Mouse (Mus musculus) limb, embryonic 10.5 days (tissue): ENCODE measurements around the gene Fam13c. TPM values are rescaled to one million over a fixed set of nuclear protein-coding genes. Genes with fewer than 3 reads are reported as not detected.

Experiments used
- DNase-seq: peaks from one replicate; pipeline ENCODE4 v3.0.0-alpha.2; 2017; ENCODE audit warnings: low spot score
- H3K27ac ChIP-seq: fragments of 300-500 bp; sonication (generic); 2 replicates; pipeline ENCODE4 v1.5.1; 2016; ENCODE audit warnings: mild to moderate bottlenecking
- H3K27me3 ChIP-seq: fragments of 300-500 bp; sonication (generic); 2 replicates; pipeline ENCODE4 v1.6.1; 2016; ENCODE audit warnings: low read depth, mild to moderate bottlenecking; ENCODE audit not compliant: poor library complexity, severe bottlenecking
- H3K36me3 ChIP-seq: fragments of 300-500 bp; sonication (generic); 2 replicates; pipeline ENCODE4 v1.6.1; 2016; ENCODE audit warnings: mild to moderate bottlenecking, moderate library complexity
- H3K4me1 ChIP-seq: fragments of 300-500 bp; sonication (generic); 2 replicates; pipeline ENCODE4 v1.6.1; 2016
- H3K4me3 ChIP-seq: fragments of 300-500 bp; sonication (generic); 2 replicates; pipeline ENCODE4 v1.5.1; 2016; ENCODE audit warnings: mild to moderate bottlenecking, moderate library complexity
- H3K9me3 ChIP-seq: fragments of 300-500 bp; sonication (generic); replicated peaks from 2 replicates; pipeline ENCODE4 v1.6.1; 2016; ENCODE audit warnings: mild to moderate bottlenecking
- WGBS: fragments of 180-500 bp; shearing (Covaris S2); methylation state at CpG from one replicate; pipeline ENCODE4 v1.1.7; 2016; 5-methylcytosine and 5-hydroxymethylcytosine counted together
- polyA plus RNA-seq: library from polyadenylated mRNA; unstranded; fragments of >200 nt; fragmentation: Nextera tagmentation; extraction: Ambion mirVana; gene quantifications from 2 replicates; pipeline ENCODE4 v1.2.1, GENCODE M21; 2016

Gene Fam13c
- polyA plus RNA-seq, 1 experiment from 2014 or later: 7.8 TPM

- no peak for DNase-seq
- Histone ChIP-seq H3K27me3 (no peaks in the 10 kb centered on the region), H3K4me1 (no peaks in the 10 kb centered on the region), H3K4me3 (no peak overlapping the region), H3K27ac (no peak overlapping the region), H3K36me3 (no peaks in the 10 kb centered on the region), H3K9me3 (no peaks in the 10 kb centered on the region)
- WGBS: 97% methylated on average over 3 of the region's 3 CpGs
Observed at GRCm38 (mm10) chr10:70507880-70508279, 67.6 kb downstream of the Fam13c start.

GRCm38 (mm10) chr10:70514848-70515247 lies 74.6 kb downstream of the Fam13c start:
- Histone ChIP-seq H3K9me3 (no peaks in the 10 kb centered on the region), H3K4me3 (no peak overlapping the region), H3K36me3 (no peaks in the 10 kb centered on the region), H3K4me1 (peaks cover 10% of the 10 kb centered on the region), H3K27ac (no peak overlapping the region), H3K27me3 (peaks cover 5% of the 10 kb centered on the region; the same call in 1 of the 2 replicates)
- no peak for DNase-seq
- WGBS: 83% methylated on average over 9 of the region's 9 CpGs

- DNase-seq: no peak
- Histone ChIP-seq H3K4me3 (no peak overlapping the region), H3K27me3 (peaks cover 5% of the 10 kb centered on the region; the same call in 1 of the 2 replicates), H3K4me1 (peaks cover 25% of the 10 kb centered on the region), H3K9me3 (no peaks in the 10 kb centered on the region), H3K36me3 (no peaks in the 10 kb centered on the region), H3K27ac (no peak overlapping the region)
- 92% methylated on average over 8 of the region's 8 CpGs for WGBS
Observed at GRCm38 (mm10) chr10:70516661-70517060, 76.4 kb downstream of the Fam13c start.

GRCm38 (mm10) chr10:70519640-70520099 lies 79.4 kb downstream of the Fam13c start:
- Histone ChIP-seq H3K27me3 (peaks cover 5% of the 10 kb centered on the region; the same call in 1 of the 2 replicates), H3K4me3 (peak overlapping the region; percentile 63), H3K36me3 (no peaks in the 10 kb centered on the region), H3K9me3 (no peaks in the 10 kb centered on the region), H3K4me1 (peaks cover 27% of the 10 kb centered on the region), H3K27ac (peak overlapping the region; percentile 81)
- DNase-seq: no peak
- WGBS: 6% methylated on average over 14 of the region's 14 CpGs

GRCm38 (mm10) chr10:70520143-70521131 lies 80.2 kb downstream of the Fam13c start:
- DNase-seq: peak; percentile 71
- peak overlapping the region; percentile 63 for H3K4me3 ChIP-seq

GRCm38 (mm10) chr10:70521379-70521778 lies 81.1 kb downstream of the Fam13c start:
- Histone ChIP-seq H3K36me3 (no peaks in the 10 kb centered on the region), H3K9me3 (no peaks in the 10 kb centered on the region), H3K4me1 (peaks cover 27% of the 10 kb centered on the region), H3K27me3 (peaks cover 5% of the 10 kb centered on the region; the same call in 1 of the 2 replicates), H3K4me3 (peak overlapping the region; percentile 63), H3K27ac (no peak overlapping the region)
- DNase-seq: no peak
- WGBS: 23% methylated on average over 5 of the region's 5 CpGs

More at GRCm38 (mm10) chr10:70520143-70521131, 80.2 kb downstream of the Fam13c start:
- peaks cover 27% of the 10 kb centered on the region for H3K4me1 ChIP-seq
- H3K9me3 ChIP-seq: no peaks in the 10 kb centered on the region
- H3K27me3 ChIP-seq: peaks cover 5% of the 10 kb centered on the region; the same call in 1 of the 2 replicates
- H3K36me3 ChIP-seq: no peaks in the 10 kb centered on the region
- peak overlapping the region; percentile 81 for H3K27ac ChIP-seq
- WGBS: under 1% methylated on average over 38 of the region's 38 CpGs

- Histone ChIP-seq H3K4me1 (no peaks in the 10 kb centered on the region), H3K4me3 (no peak overlapping the region), H3K9me3 (no peaks in the 10 kb centered on the region), H3K27me3 (no peaks in the 10 kb centered on the region), H3K36me3 (no peaks in the 10 kb centered on the region), H3K27ac (no peak overlapping the region)
- DNase-seq: no peak
- 95% methylated on average over 12 of the region's 12 CpGs for WGBS
Observed at GRCm38 (mm10) chr10:70530185-70530823, 90.0 kb downstream of the Fam13c start.

GRCm38 (mm10) chr10:70532249-70532648 lies 92.0 kb downstream of the Fam13c start:
- Histone ChIP-seq H3K27me3 (no peaks in the 10 kb centered on the region), H3K4me1 (no peaks in the 10 kb centered on the region), H3K27ac (no peak overlapping the region), H3K4me3 (no peak overlapping the region), H3K36me3 (peaks cover 3% of the 10 kb centered on the region; the same call in 1 of the 2 replicates), H3K9me3 (no peaks in the 10 kb centered on the region)
- DNase-seq: no peak
- WGBS: 95% methylated on average over 9 of the region's 9 CpGs

GRCm38 (mm10) chr10:70533301-70533781 lies 93.1 kb downstream of the Fam13c start:
- no peak for DNase-seq
- WGBS: 82% methylated on average over 8 of the region's 8 CpGs
- Histone ChIP-seq H3K9me3 (no peaks in the 10 kb centered on the region), H3K27me3 (no peaks in the 10 kb centered on the region), H3K4me1 (no peaks in the 10 kb centered on the region), H3K36me3 (peaks cover 3% of the 10 kb centered on the region; the same call in 1 of the 2 replicates), H3K27ac (no peak overlapping the region), H3K4me3 (no peak overlapping the region)

- Histone ChIP-seq H3K27me3 (no peaks in the 10 kb centered on the region), H3K9me3 (no peaks in the 10 kb centered on the region), H3K36me3 (peaks cover 3% of the 10 kb centered on the region; the same call in 1 of the 2 replicates), H3K27ac (no peak overlapping the region), H3K4me3 (no peak overlapping the region), H3K4me1 (no peaks in the 10 kb centered on the region)
- DNase-seq: no peak
- 74% methylated on average over 12 of the region's 12 CpGs for WGBS
Observed at GRCm38 (mm10) chr10:70533986-70534385, 93.7 kb downstream of the Fam13c start.

GRCm38 (mm10) chr10:70534571-70534970 lies 94.3 kb downstream of the Fam13c start:
- 93% methylated on average over 10 of the region's 10 CpGs for WGBS
- no peaks in the 10 kb centered on the region for H3K4me1 ChIP-seq
- H3K36me3 ChIP-seq: peaks cover 3% of the 10 kb centered on the region; the same call in 1 of the 2 replicates
- no peak overlapping the region for H3K27ac ChIP-seq
- H3K27me3 ChIP-seq: no peaks in the 10 kb centered on the region
- H3K9me3 ChIP-seq: no peaks in the 10 kb centered on the region
- DNase-seq: no peak
- H3K4me3 ChIP-seq: no peak overlapping the region

GRCm38 (mm10) chr10:70535401-70535800 lies 95.1 kb downstream of the Fam13c start:
- Histone ChIP-seq H3K36me3 (peaks cover 3% of the 10 kb centered on the region; the same call in 1 of the 2 replicates), H3K27ac (no peak overlapping the region), H3K27me3 (no peaks in the 10 kb centered on the region), H3K4me1 (no peaks in the 10 kb centered on the region), H3K9me3 (no peaks in the 10 kb centered on the region), H3K4me3 (no peak overlapping the region)
- WGBS: 94% methylated on average over 12 of the region's 12 CpGs
- DNase-seq: no peak
